Mouse (Mus musculus) erythroblast, adult 5-6 weeks (primary cell): Measurements from ENCODE around the gene Olfr71. TPM values are rescaled to one million over a fixed set of nuclear protein-coding genes. Genes with fewer than 3 reads are reported as not detected.

Source experiments
- ATAC-seq: replicated peaks from 2 replicates; pipeline ENCODE4 v1.8.0; 2016; ENCODE audit warnings: moderate number of reproducible peaks, mild to moderate bottlenecking, moderate TSS enrichment, inconsistent platforms; ENCODE audit not compliant: poor library complexity, low FRiP score, severe bottlenecking
- total RNA-seq, 2 experiments: library from RNA; stranded (forward) in 1 of 2; stranded (reverse) in 1 of 2; fragments of 150-400 nt in 1 of 2; fragments of 200-764, 138-1000 nt in 1 of 2; gene quantifications; 2 replicates each; pipeline versions ENCODE4 v1.2.3 to v1.2.4; 2015 to 2017; ENCODE audit warnings: low replicate concordance in 2 of 2

Gene Olfr71
- not detected in 2 replicates for total RNA-seq (2015; ENCODE audit: low replicate concordance)
- total RNA-seq (2017; ENCODE audit: low replicate concordance): not detected in 2 replicates

- ATAC-seq: no peak
Measured at GRCm38 (mm10) chr4:43709869-43710268, at the start of gene Olfr71. TSS of gene Olfr71 (minus strand) at chr4:43710255.

DNA sequence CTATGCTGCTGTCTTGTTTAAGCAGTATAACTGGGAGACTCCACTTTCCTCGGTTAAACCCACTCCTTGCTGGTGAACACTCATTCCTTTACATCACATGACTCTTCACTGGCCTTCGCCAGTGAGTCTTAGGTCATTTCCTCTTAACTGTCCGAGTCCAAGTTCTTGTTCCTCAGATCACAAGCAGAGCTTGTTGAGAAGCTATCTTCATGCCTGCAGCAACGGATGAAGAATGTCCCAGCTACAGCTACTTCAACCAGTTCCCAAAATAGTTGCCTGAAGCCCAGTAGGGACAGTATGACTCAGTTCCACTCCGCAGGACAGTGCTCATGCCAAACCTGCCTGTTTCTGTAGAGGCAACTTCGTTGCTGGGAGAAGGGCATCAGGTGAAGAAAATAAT, 47.2 kb upstream of the Olfr71 start:
- no peak for ATAC-seq

DNA sequence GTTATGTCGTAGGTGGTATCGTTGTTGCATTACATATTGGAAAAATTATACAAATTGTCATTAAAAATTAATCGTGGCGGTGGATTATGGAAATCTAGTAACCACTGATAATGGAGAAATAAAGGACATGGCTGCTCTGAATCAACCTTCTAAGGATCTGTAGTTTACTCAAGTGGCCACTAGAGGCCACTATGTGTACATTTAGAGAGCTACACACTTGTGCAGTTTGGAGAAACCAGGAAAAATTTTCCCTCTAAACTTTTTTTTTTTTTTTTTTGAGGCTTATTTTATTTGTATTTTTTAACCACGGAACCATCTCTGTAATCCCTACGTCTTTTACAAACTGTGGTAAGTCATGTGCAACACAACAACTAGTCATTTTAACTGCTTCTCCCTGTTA, 35.1 kb upstream of the Olfr71 start:
- no peak for ATAC-seq

DNA sequence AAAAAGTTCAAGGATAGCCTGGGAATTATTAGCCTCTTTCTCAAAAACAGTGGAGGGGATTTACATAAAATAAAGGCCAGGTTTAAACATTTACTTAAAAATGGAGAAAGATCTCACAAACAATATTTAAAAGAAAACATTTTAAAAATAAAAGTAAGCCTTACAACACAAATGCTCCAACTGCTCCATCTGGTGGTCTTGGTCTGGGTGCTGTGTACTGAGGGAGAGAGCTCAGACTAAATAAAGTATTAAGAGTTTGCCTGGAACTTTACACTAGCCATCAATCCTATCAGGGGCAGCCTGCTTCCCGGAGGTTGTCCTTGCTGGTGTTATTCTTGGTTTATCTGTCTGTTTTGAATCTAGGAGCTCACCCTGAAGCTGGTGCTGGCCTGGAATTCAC, 33.0 kb upstream of the Olfr71 start:
- no peak for ATAC-seq

DNA sequence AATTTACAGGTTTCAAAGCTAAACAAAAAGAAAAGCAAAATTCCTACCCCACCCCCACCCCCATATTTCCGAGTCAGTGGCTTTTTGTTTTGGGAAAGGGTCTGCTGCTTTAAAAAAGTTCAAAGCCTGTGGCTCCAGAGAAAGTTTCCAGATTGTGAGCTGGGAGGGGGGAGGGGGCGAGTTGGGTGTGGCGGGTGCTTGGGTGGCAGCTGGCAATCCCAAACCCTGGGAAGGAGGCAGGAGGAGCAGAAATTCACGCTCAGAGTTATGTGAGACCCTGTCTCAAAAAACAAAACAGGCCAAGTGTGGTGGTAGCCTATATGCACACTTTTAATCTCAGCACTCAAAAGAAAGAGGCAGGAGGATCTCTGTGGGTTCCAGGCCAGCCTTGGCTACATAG, 32.6 kb upstream of the Olfr71 start:
- no peak for ATAC-seq

GRCm38 (mm10) chr4:43741526-43741925, 31.5 kb upstream of the Olfr71 start:
- no peak for ATAC-seq

DNA sequence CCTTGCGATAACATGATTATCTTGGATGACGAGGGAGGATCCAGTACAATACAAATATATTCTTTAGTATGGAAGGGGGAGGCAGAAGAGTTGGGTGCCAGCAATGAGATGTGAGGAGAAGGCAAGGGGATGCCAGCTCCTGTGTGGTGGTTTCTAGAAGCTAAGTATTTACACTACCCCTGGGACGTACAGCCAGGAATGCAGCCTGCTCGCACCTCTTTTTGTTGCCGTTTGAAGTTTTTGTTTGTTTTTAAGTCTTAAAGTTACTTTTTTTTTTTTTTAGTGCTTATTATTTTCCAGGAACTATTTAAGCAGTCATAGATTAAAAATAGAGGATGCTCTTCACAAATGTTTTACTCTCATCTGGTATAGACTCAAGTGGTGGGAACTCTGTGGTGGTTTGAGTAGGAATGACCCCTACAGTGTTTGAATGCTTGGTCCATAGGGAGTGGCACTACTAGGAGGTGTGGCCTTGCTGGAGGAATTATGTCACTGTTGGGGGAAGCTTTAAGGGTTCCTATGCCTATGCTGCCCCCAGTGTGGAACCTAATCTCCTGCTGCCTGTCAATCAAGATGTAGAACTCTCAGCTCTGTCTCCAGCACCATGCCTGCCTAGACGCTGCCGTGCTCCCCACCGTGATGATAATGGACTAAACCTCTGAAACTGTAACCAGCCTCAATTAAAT, 29.1 kb upstream of the Olfr71 start:
- ATAC-seq: no peak

DNA sequence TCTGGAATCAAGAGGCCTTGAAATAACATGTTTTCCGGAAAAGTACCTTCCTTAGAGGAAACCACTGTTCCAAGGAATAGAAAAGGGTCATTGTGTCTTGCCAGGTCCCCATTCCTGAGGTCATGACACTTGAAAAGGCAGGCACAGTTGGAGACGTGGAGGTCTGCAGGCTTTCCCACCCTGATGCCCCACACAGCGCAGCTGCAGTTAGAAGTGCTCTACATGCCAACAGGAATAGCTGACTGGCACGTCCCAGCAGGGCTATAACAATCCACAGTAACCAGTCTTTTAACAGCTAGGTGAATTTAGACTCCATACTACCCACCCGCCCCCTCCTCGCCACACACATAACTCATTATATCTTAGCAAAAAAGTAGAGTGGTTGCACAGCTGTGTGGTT, 27.1 kb upstream of the Olfr71 start:
- no peak for ATAC-seq

DNA sequence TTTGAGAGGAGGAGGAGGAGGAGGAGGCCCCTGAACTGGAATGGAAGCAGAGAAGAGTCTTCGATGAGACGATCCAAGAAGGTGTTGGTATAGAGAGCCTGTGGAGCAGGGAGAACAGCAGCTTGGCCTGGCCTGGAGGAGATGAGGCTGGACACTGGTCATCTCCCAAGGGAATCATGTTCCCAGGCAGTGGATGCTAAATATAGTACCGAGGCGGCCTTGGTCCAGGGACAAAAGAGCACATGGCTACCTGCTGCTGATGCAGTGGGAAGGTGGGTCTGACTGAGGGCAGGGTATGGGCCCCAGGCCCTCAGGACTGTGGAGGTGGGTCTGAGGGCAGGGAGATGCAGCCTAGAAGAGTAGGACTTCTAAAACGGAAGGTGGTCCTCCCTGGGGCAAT, 23.1 kb upstream of the Olfr71 start:
- no peak for ATAC-seq

DNA sequence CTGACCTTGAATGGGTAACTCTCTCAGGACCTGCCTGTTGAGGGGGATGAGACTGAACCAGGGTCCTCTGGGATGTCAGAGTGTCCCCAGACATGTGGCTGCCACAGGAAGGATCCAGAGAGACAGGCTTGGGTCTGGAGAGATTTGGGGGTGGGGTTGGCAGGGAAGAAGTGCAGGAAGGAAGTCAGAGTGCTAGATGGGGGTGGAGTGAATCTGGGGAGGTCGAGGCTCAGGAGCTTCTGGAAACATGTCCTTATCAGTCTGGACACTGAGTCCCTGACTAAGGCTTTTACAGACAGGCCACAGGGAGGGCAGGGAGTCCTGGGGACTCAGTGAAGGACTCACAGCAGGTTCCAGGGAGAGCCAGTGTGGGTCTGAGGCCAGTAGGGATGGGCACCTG, 22.1 kb upstream of the Olfr71 start:
- no peak for ATAC-seq

GRCm38 (mm10) chr4:43730750-43731297, 20.8 kb upstream of the Olfr71 start:
- ATAC-seq: no peak

GRCm38 (mm10) chr4:43729794-43730550, 19.9 kb upstream of the Olfr71 start, which contains the start of gene Spaar:
TSS of gene Spaar (plus strand) at chr4:43730034.
- ATAC-seq: no peak

DNA sequence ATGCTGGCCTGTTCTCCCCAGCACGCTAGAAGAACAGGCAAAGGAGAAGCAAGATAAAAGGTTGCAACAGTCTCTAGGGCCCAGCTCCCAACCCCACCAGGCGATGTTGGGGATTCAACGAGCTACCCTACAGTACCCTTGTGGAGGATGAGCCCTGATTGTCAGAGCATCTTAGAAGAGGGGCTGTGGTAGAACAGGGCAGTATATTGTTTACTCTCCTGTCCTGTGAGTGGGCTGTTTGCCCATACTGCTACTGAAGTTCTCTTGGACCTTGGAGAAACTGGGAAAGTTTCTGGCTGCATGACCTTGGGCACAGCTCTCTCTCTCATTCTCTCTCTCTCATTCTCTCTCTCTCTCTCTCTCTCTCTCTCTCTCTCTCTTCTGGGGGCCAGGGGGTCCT, 19.1 kb upstream of the Olfr71 start:
- no peak for ATAC-seq

DNA sequence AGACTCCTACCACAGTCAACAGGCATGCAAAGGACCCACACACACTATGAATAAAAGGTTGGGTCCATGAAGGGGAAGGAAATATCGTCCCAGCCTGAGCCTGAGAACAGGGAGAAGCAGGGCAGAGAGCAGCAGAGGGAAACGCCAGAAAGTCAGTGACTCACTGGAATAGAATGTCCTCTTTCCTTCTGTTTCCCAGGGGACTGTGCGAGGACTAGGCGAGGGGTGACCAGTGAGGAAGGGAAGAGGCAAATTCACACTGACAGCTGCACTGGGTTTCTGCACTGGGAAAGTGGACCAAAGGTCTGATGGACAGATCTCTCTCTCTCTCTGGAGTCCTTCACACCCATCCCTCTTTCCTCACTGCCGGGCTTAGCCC, 18.5 kb upstream of the Olfr71 start:
- no peak for ATAC-seq

GRCm38 (mm10) chr4:43727718-43728575, 17.9 kb upstream of the Olfr71 start:
- no peak for ATAC-seq

- no peak for ATAC-seq
Measured at GRCm38 (mm10) chr4:43726995-43727394, 16.9 kb upstream of the Olfr71 start, which contains the start of gene Hrct1. TSS of gene Hrct1 (plus strand) at chr4:43727188.

GRCm38 (mm10) chr4:43726228-43726993, 16.4 kb upstream of the Olfr71 start:
- ATAC-seq: no peak

DNA sequence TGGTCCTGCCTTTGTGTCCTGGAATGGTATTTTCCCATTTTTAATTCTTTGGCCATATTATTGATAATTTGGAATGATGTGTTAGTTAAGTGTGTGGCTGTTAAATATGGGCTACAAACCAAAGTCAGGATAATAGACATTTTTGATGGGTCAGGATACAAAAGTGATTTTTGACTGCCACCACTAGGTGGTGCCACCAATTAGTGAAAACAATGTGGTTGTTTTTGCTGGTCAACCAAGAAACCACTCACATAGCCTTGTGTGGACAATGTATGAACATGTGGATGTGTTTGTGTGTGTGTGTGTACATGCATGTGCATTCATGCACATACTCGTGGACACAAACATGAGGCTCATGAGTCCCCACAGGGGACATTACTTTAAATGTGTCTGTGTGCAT, 14.7 kb upstream of the Olfr71 start:
- ATAC-seq: no peak

GRCm38 (mm10) chr4:43722191-43722590, 12.1 kb upstream of the Olfr71 start:
- ATAC-seq: no peak
